Mouse (Mus musculus): Measurements from ENCODE around the gene Ppp4r1.

Ppp4r1 gene

GRCm38 (mm10) chr17:65853326-65853725 is 71.0 kb downstream of the Ppp4r1 start:
- DNase-seq (ENCODE audit: low read depth, low spot score) = no peak

GRCm38 (mm10) chr17:65854006-65854405 is 71.6 kb downstream of the Ppp4r1 start:
- DNase-seq (ENCODE audit: low read depth, low spot score) = no peak

- DNase-seq (ENCODE audit: low read depth, low spot score) = no peak
Observed at GRCm38 (mm10) chr17:65857617-65858016, 75.2 kb downstream of the Ppp4r1 start.

- DNase-seq (ENCODE audit: low read depth, low spot score) = no peak
Observed at GRCm38 (mm10) chr17:65862579-65862978, 80.2 kb downstream of the Ppp4r1 start.

- DNase-seq (ENCODE audit: low read depth, low spot score) = no peak
Observed at GRCm38 (mm10) chr17:65863830-65864229, 81.5 kb downstream of the Ppp4r1 start.

- DNase-seq (ENCODE audit: low read depth, low spot score) = peak; percentile 45
Observed at GRCm38 (mm10) chr17:65864742-65865141, 82.4 kb downstream of the Ppp4r1 start.

- DNase-seq (ENCODE audit: low read depth, low spot score) = no peak
Observed at GRCm38 (mm10) chr17:65865265-65865664, 82.9 kb downstream of the Ppp4r1 start.

GRCm38 (mm10) chr17:65866201-65866600 is 83.8 kb downstream of the Ppp4r1 start:
- no peak for DNase-seq (ENCODE audit: low read depth, low spot score)

- no peak for DNase-seq (ENCODE audit: low read depth, low spot score)
Observed at GRCm38 (mm10) chr17:65867996-65868395, 85.6 kb downstream of the Ppp4r1 start.

GRCm38 (mm10) chr17:65869720-65870119 is 87.3 kb downstream of the Ppp4r1 start:
- no peak for DNase-seq (ENCODE audit: low read depth, low spot score)

- DNase-seq (ENCODE audit: low read depth, low spot score) = peak; percentile 67
Observed at GRCm38 (mm10) chr17:65870146-65870545, 87.8 kb downstream of the Ppp4r1 start.

- DNase-seq (ENCODE audit: low read depth, low spot score) = no peak
Observed at GRCm38 (mm10) chr17:65871641-65872041, 89.3 kb downstream of the Ppp4r1 start.

- no peak for DNase-seq (ENCODE audit: low read depth, low spot score)
Observed at GRCm38 (mm10) chr17:65872051-65872450, 89.7 kb downstream of the Ppp4r1 start.

- DNase-seq (ENCODE audit: low read depth, low spot score) = no peak
Observed at GRCm38 (mm10) chr17:65872652-65873051, 90.3 kb downstream of the Ppp4r1 start.

GRCm38 (mm10) chr17:65873156-65873555 is 90.8 kb downstream of the Ppp4r1 start:
- DNase-seq (ENCODE audit: low read depth, low spot score) = no peak

- no peak for DNase-seq (ENCODE audit: low read depth, low spot score)
Observed at GRCm38 (mm10) chr17:65873834-65874233, 91.5 kb downstream of the Ppp4r1 start.

- DNase-seq (ENCODE audit: low read depth, low spot score) = no peak
Observed at GRCm38 (mm10) chr17:65877026-65877425, 94.7 kb downstream of the Ppp4r1 start.

- DNase-seq (ENCODE audit: low read depth, low spot score) = peak; percentile 30
Observed at GRCm38 (mm10) chr17:65884061-65884669, 101.8 kb downstream of the Ppp4r1 start.

GRCm38 (mm10) chr17:65884691-65885397 is 102.5 kb downstream of the Ppp4r1 start:
- peak; percentile 99 for DNase-seq (ENCODE audit: low read depth, low spot score)

GRCm38 (mm10) chr17:65885398-65885696 is 103.0 kb downstream of the Ppp4r1 start:
- no peak for DNase-seq (ENCODE audit: low read depth, low spot score)

GRCm38 (mm10) chr17:65885697-65886529 is 103.5 kb downstream of the Ppp4r1 start, which contains the start of gene Ralbp1:
TSS of gene Ralbp1 (minus strand) at chr17:65885798.
- peak; percentile 38 for DNase-seq (ENCODE audit: low read depth, low spot score)

GRCm38 (mm10) chr17:65886571-65886970 is 104.2 kb downstream of the Ppp4r1 start:
- no peak for DNase-seq (ENCODE audit: low read depth, low spot score)
